Mouse (Mus musculus) spleen, adult 2 months (tissue): ENCODE data around the gene Arsa. TPM values are rescaled to one million over a fixed set of nuclear protein-coding genes. Genes with fewer than 3 reads are reported as not detected.

Experiments used
- DNase-seq, 2 experiments: peaks; one replicate each; pipeline versions ENCODE4 v3.0.0 to v3.0.0-alpha.2; 2012 to 2021; ENCODE audit warnings: low spot score in 2 of 2, low read depth in 1 of 2
- H3K27ac ChIP-seq: fragments of 200-500 bp; 2 replicates; pipeline ENCODE4 v1.5.1; 2012; ENCODE audit warnings: low read length, inconsistent platforms; ENCODE audit not compliant: insufficient read depth
- H3K27me3 ChIP-seq: fragments of 200-500 bp; 2 replicates; pipeline ENCODE4 v1.6.1; 2012; ENCODE audit warnings: mild to moderate bottlenecking, moderate library complexity, low read length, inconsistent platforms; ENCODE audit not compliant: control insufficient read depth, insufficient read depth
- H3K36me3 ChIP-seq: fragments of 200-500 bp; 2 replicates; pipeline ENCODE4 v1.6.1; 2012; ENCODE audit warnings: mild to moderate bottlenecking, low read length, inconsistent platforms; ENCODE audit not compliant: control insufficient read depth, insufficient read depth
- H3K4me1 ChIP-seq: fragments of 200-500 bp; 2 replicates; pipeline ENCODE4 v1.6.1; 2011; ENCODE audit warnings: inconsistent platforms; ENCODE audit not compliant: control insufficient read depth, insufficient read depth, insufficient read length
- H3K4me3 ChIP-seq: fragments of 200-500 bp; 2 replicates; pipeline ENCODE4 v1.5.1; 2011; ENCODE audit warnings: mild to moderate bottlenecking, inconsistent platforms; ENCODE audit not compliant: insufficient read depth, insufficient read length; ENCODE audit errors: extremely low read depth
- CTCF ChIP-seq: fragments of 200-500 bp; IDR thresholded peaks from 2 replicates; pipeline ENCODE4 v1.5.1; 2011; ENCODE audit warnings: mild to moderate bottlenecking, inconsistent platforms; ENCODE audit not compliant: insufficient read depth, insufficient read length, insufficient replicate concordance; ENCODE audit errors: extremely low read depth
- POLR2A ChIP-seq: fragments of 200-500 bp; IDR thresholded peaks from 2 replicates; pipeline ENCODE4 v1.6.1; 2011; ENCODE audit warnings: low read depth, low read length, inconsistent platforms
- WGBS: fragments of 180-500 bp; shearing (Covaris S2); methylation state at CpG from one replicate; pipeline ENCODE4 v1.1.7; 2018; 5-methylcytosine and 5-hydroxymethylcytosine counted together
- polyA plus RNA-seq: library from polyadenylated mRNA; depleted of rRNA; stranded (reverse); fragments of >200 nt; gene quantifications from 2 replicates; pipeline ENCODE4 v1.2.3, GENCODE M21; 2012; rRNA removed

Gene Arsa
- polyA plus RNA-seq = 31.3 and 31.5 TPM in 2 replicates

DNA sequence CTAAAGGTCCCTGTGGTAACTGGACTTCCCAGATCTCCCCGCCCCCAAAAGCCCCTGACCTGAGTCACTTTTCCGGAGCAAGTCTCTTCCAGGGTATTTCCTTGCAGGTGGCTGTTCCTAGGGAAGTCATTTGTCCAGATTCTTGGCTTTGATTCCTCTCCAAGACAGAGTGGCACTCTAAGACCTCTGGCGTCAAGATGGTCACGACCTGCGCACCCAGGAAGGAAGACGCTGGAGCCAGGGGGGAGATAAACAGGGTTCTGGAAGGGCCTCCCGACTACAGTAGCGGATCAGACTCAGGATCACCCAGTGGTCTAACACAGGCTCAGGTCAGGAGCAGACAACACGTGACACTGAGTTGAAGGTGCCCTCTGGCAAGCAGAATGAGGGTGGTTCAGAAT, at the start of gene Arsa:
Gene Arsa, minus strand, starts transcription at position 335 of the 401 bp plus-strand sequence.
- Histone ChIP-seq H3K27ac (peak within 1 kb of the TSS; percentile 64), H3K36me3 (peaks cover 1% of the 10 kb centered on the region; the same call in 1 of the 2 replicates), H3K4me1 (peaks cover 4% of the 10 kb centered on the region; the same call in 1 of the 2 replicates), H3K27me3 (no peaks in the 10 kb centered on the region), H3K4me3 (peak within 1 kb of the TSS; percentile 69)
- DNase-seq = no peak
- TF ChIP-seq POLR2A (no peak), CTCF (no peak)
- 75% methylated on average over 9 of the region's 9 CpGs for WGBS

GRCm38 (mm10) chr15:89526776-89527325, 49.6 kb upstream of the Arsa start:
- no peak for TF ChIP-seq CTCF
- no peak for TF ChIP-seq POLR2A
- no peaks in the 10 kb centered on the region for H3K36me3 ChIP-seq
- no peaks in the 10 kb centered on the region for H3K27me3 ChIP-seq
- WGBS = 92% methylated on average over 19 of the region's 19 CpGs
- no peak for DNase-seq
- H3K27ac ChIP-seq = no peak overlapping the region
- H3K4me1 ChIP-seq = no peaks in the 10 kb centered on the region
- no peak overlapping the region for H3K4me3 ChIP-seq

DNA sequence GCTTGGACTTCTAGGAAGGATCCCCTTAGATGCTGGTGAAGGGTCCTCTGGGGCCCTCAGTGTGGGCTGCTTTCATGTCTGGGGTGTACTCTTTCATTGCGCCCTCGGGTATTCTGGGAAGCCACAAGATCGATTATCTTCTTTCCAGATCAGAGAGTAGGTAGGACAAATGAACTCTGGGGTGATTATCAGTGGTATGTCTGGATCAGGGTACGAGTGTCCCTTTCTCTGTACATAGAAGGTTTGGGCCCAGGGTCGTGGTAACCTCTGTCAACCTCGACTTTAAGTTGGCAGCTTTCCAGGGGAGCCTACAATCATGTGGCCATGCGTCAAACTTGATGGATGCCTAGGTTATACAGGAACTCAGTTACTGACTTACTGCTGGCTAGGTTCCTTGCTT, 48.7 kb upstream of the Arsa start:
- WGBS = 54% methylated on average over 7 of the region's 7 CpGs
- Histone ChIP-seq H3K36me3 (no peaks in the 10 kb centered on the region), H3K4me1 (no peaks in the 10 kb centered on the region), H3K27me3 (no peaks in the 10 kb centered on the region), H3K27ac (no peak overlapping the region), H3K4me3 (no peak overlapping the region)
- DNase-seq = no peak
- TF ChIP-seq CTCF = no peak
- TF ChIP-seq POLR2A = no peak

GRCm38 (mm10) chr15:89525464-89525863, 48.2 kb upstream of the Arsa start:
- no peak for TF ChIP-seq POLR2A
- no peak for TF ChIP-seq CTCF
- no peak for DNase-seq
- no peaks in the 10 kb centered on the region for H3K27me3 ChIP-seq
- WGBS = 88% methylated on average over 8 of the region's 8 CpGs
- H3K4me1 ChIP-seq = no peaks in the 10 kb centered on the region
- H3K4me3 ChIP-seq = no peak overlapping the region
- H3K36me3 ChIP-seq = no peaks in the 10 kb centered on the region
- H3K27ac ChIP-seq = no peak overlapping the region

DNA sequence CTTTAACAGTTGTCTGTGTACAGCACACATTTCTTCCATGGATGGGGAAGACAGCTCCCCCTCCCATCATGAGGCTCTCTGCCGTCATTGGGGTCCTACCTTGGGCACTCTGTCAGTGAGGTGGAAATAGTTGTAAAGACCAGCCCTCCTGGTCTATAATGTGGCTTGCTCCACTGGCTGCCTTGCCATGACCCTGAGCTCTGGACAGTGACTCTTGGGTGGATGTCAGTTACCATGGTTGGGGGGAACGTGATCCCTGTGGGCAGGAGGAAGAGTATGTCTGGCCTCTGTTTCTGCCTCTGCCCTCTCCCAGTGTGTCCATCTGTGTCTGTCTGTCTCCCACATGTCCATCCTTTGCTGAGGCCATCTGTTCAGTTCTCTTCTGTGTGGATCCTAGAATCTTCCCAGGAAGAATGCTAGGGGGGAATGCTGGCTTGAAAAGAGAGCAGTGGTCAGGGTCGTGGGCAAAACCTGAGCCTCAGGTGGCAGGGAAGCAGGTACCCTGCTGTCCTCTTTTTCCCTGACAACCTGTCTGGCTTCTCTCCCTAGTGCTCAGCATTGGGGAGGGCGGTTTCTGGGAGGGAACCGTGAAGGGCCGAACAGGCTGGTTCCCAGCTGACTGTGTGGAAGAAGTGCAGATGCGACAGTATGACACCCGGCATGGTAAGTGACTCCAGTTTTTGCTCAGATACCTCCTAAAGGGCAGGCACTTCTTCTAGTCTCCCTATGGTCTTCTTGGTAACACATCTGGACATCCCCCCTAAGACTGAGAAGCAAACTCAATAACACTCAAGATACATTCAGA, 47.6 kb upstream of the Arsa start:
- Histone ChIP-seq H3K27me3 (no peaks in the 10 kb centered on the region), H3K36me3 (no peaks in the 10 kb centered on the region), H3K4me3 (no peak overlapping the region), H3K27ac (no peak overlapping the region), H3K4me1 (no peaks in the 10 kb centered on the region)
- no peak for DNase-seq
- WGBS = 94% methylated on average over 8 of the region's 8 CpGs
- TF ChIP-seq CTCF (no peak), POLR2A (no peak)

DNA sequence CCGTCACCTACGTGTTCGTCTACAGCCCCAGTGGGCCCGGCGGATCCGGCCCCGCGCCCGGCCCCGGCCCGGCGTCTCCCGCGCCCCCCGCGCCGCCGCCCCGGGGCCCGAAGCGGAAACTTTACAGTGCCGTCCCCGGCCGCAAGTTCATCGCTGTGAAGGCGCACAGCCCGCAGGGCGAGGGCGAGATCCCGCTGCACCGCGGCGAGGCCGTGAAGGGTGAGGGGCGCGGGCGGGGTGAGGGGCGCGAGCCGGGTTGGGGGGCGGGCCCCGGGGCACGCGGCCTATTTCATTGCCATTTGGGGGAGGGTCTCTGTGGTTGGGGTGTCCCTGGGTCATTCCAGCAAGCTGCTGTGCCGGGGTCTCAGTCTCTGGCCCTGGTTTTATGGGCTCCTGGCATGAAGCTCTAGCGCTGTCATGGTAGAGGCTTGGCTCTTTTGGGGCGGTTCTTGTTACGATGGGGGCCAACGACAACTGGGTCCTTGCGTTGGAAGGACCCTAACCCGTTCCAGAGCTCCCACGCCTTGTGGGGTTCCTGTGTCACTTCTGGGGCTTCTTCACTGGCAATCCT, 46.9 kb upstream of the Arsa start:
- H3K4me3 ChIP-seq = no peak overlapping the region
- H3K27ac ChIP-seq = no peak overlapping the region
- H3K36me3 ChIP-seq = no peaks in the 10 kb centered on the region
- DNase-seq = no peak
- TF ChIP-seq POLR2A (no peak), CTCF (no peak)
- no peaks in the 10 kb centered on the region for H3K4me1 ChIP-seq
- 91% methylated on average over 52 of the region's 52 CpGs for WGBS
- no peaks in the 10 kb centered on the region for H3K27me3 ChIP-seq
